Mouse (Mus musculus): ENCODE results near the gene Olfr64. TPM values are rescaled to one million over a fixed set of nuclear protein-coding genes. Genes with fewer than 3 reads are reported as not detected.
A peak's percentile ranks its signal among the peaks of the same experiment; 100 is the strongest.

The Olfr64 gene
- not detected in 2 replicates for total RNA-seq (2012; rRNA removed)
- total RNA-seq (2014; rRNA removed): not detected in 2 replicates
- not detected in 2 replicates for polyA plus RNA-seq (2012; ENCODE audit: insufficient read length, low read depth)

GRCm38 (mm10) chr7:103894385-103894784 lies at the start of gene Olfr64:
Olfr64 (minus strand) TSS chr7:103894485.
- no peaks in the 10 kb centered on the region for H3K4me1 ChIP-seq (ENCODE audit: control insufficient read depth in 1 of 2, insufficient read depth in 2 of 2)
- dilution Hi-C loops (cut with MboI; ENCODE audit: extremely low pct_ligation_motif_present, extremely low pct_unique_long_range_greater_than_20kb, low sequenced_read_pairs) (no loop called here), in situ Hi-C loops (cut with MboI; ENCODE audit: low pct_ligation_motif_present, low pct_unique_long_range_greater_than_20kb, low sequenced_read_pairs) (no loop called here)
- DNase-seq (ENCODE audit: extremely low read depth): no peak
- no peaks in the 10 kb centered on the region for H3K27me3 ChIP-seq (replicated peaks)
- H3K9ac ChIP-seq (ENCODE audit: insufficient read depth, low read depth): no peak within 1 kb of the TSS
- TF ChIP-seq MAX (IDR thresholded peaks at IDR 0.05; ENCODE audit: low read length) (no peak), GABPA (IDR thresholded peaks at IDR 0.05; ENCODE audit: insufficient replicate concordance, low read depth, low read length) (no peak), CHD1 (IDR thresholded peaks at IDR 0.05; ENCODE audit: low read depth, low read length) (no peak), EP300 (IDR thresholded peaks at IDR 0.05; ENCODE audit: low read length) (no peak), USF2 (conservative IDR thresholded peaks at IDR 0.05; ENCODE audit: low read depth, low read length) (no peak), NELFE (IDR thresholded peaks at IDR 0.05; ENCODE audit: low read depth, low read length) (no peak), CTCF (conservative IDR thresholded peaks at IDR 0.05 in 1 of 2, IDR thresholded peaks at IDR 0.05 in 1 of 2; ENCODE audit: low read depth in 2 of 2, low read length in 2 of 2) (no peak), HCFC1 (IDR thresholded peaks at IDR 0.05; ENCODE audit: low read depth, low read length) (no peak), NRF1 (IDR thresholded peaks at IDR 0.05; ENCODE audit: low read depth, low read length) (no peak), TCF12 (IDR thresholded peaks at IDR 0.05; ENCODE audit: low read depth, low read length) (no peak), JUND (conservative IDR thresholded peaks at IDR 0.05; ENCODE audit: low read depth, low read length) (no peak), MEF2A (IDR thresholded peaks at IDR 0.05; ENCODE audit: borderline replicate concordance, low read depth, low read length) (no peak), MYC (IDR thresholded peaks at IDR 0.05; ENCODE audit: low read depth, low read length) (no peak), PAX5 (IDR thresholded peaks at IDR 0.05; ENCODE audit: low read length) (no peak), MXI1 (IDR thresholded peaks at IDR 0.05; ENCODE audit: low read depth, low read length) (no peak), TBP (conservative IDR thresholded peaks at IDR 0.05; ENCODE audit: low read depth, low read length) (no peak), IRF4 (IDR thresholded peaks at IDR 0.05; ENCODE audit: low read depth, low read length) (no peak), ETS1 (conservative IDR thresholded peaks at IDR 0.05; ENCODE audit: low read depth, low read length) (no peak), USF1 (IDR thresholded peaks at IDR 0.05; ENCODE audit: low read depth, low read length) (no peak), ZNF384 (IDR thresholded peaks at IDR 0.05; ENCODE audit: low read depth, low read length) (no peak)
- no peak within 1 kb of the TSS for H3K4me2 ChIP-seq (ENCODE audit: insufficient read depth, low read depth, poor library complexity, severe bottlenecking)
- no peaks in the 10 kb centered on the region for H3K9me3 ChIP-seq (replicated peaks; ENCODE audit: low read length)
- no peak within 1 kb of the TSS for H3K4me3 ChIP-seq (replicated peaks in 1 of 3; ENCODE audit: low read depth in 2 of 3, low read length in 2 of 3, poor library complexity in 1 of 3)
- H3K27ac ChIP-seq (ENCODE audit: insufficient read depth, low read depth): no peak within 1 kb of the TSS
- no peaks in the 10 kb centered on the region for H3K36me3 ChIP-seq (replicated peaks in 1 of 2; ENCODE audit: control insufficient read depth in 1 of 2, insufficient read depth in 1 of 2, low read length in 1 of 2)
- H3K79me2 ChIP-seq (replicated peaks; ENCODE audit: control insufficient read depth, extremely low read depth, insufficient read depth, poor library complexity, severe bottlenecking): no peaks in the 10 kb centered on the region

GRCm38 (mm10) chr7:103942730-103943129 lies 48.4 kb upstream of the Olfr64 start:
- Histone ChIP-seq H3K36me3 (replicated peaks in 1 of 2; ENCODE audit: control insufficient read depth in 1 of 2, insufficient read depth in 1 of 2, low read length in 1 of 2) (no peaks in the 10 kb centered on the region), H3K9ac (ENCODE audit: insufficient read depth, low read depth) (no peak overlapping the region), H3K4me1 (ENCODE audit: control insufficient read depth in 1 of 2, insufficient read depth in 2 of 2) (no peaks in the 10 kb centered on the region), H3K4me2 (ENCODE audit: insufficient read depth, low read depth, poor library complexity, severe bottlenecking) (no peak overlapping the region), H3K27me3 (replicated peaks) (no peaks in the 10 kb centered on the region), H3K4me3 (replicated peaks in 1 of 3; ENCODE audit: low read depth in 2 of 3, low read length in 2 of 3, poor library complexity in 1 of 3) (no peak overlapping the region), H3K79me2 (replicated peaks; ENCODE audit: control insufficient read depth, extremely low read depth, insufficient read depth, poor library complexity, severe bottlenecking) (no peaks in the 10 kb centered on the region), H3K9me3 (replicated peaks; ENCODE audit: low read length) (no peaks in the 10 kb centered on the region), H3K27ac (ENCODE audit: insufficient read depth, low read depth) (no peak overlapping the region)
- peak; percentile 73 for DNase-seq (ENCODE audit: extremely low read depth)
- TF ChIP-seq CTCF (conservative IDR thresholded peaks at IDR 0.05 in 1 of 2, IDR thresholded peaks at IDR 0.05 in 1 of 2; ENCODE audit: low read depth in 2 of 2, low read length in 2 of 2): peak; percentile 77 to 80
- TF ChIP-seq CHD2 (IDR thresholded peaks at IDR 0.05; ENCODE audit: low read length): no peak
- peak; percentile 65 for TF ChIP-seq SMC3 (IDR thresholded peaks at IDR 0.05; ENCODE audit: low read depth, low read length)
- peak; percentile 68 for TF ChIP-seq RAD21 (IDR thresholded peaks at IDR 0.05; ENCODE audit: low read depth, low read length)
- dilution Hi-C loops (cut with MboI; ENCODE audit: extremely low pct_ligation_motif_present, extremely low pct_unique_long_range_greater_than_20kb, low sequenced_read_pairs) (no loop called here), in situ Hi-C loops (cut with MboI; ENCODE audit: low pct_ligation_motif_present, low pct_unique_long_range_greater_than_20kb, low sequenced_read_pairs) (no loop called here)

Measured in CH12.LX (cell line).